In the genomic region with DNA sequence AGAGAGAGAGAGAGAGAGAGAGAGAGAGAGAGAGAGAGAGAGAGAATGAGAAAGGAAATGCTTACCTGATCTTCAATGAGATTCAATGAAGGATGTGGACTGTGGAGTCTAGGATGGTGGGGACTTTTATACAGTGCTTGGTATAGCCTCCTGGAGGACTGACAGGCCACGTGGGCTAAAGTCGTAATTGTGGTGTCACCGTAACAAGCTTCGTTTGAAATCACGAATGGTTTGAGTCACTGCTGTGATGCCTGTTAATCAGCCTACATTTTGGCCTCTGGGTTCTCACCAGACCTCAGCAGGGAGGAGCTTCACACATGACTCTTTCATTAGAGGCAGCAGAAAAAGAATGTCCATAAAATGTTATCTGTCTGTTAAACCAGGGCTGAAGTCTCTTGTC, we compare ENCODE assay signal across 22 mouse cellular contexts. TPM values are rescaled to one million over a fixed set of nuclear protein-coding genes. Genes with fewer than 3 reads are reported as not detected.
"Had no signal": no experiment of that assay in that cellular context is flagged by ENCODE, and none has a peak within 500 bp of the region (broad histone marks: within the 10 kb centered on the region; RNA-seq: fewer than 3 reads in every experiment).

Prr9 (minus strand) TSS at position 101 of the 400 bp plus-strand sequence.

- H3K4me3 ChIP-seq: neural tube, embryonic 13.5 days; neural tube, embryonic 15.5 days; stomach, embryonic 15.5 days had no signal

- DNase-seq: retina, postnatal 1 day; right cerebral cortex, adult 18-20 months; right cerebral cortex, postnatal 14 days; right cerebral cortex, postnatal 25 days; right cerebral cortex, postnatal 4 days; spleen, adult 18-20 months; thymus, adult 18-20 months; thymus, adult 2 months; thymus, postnatal 14 days; thymus, postnatal 25 days; thymus, postnatal 36 days; thymus, postnatal 4 days had no signal

- H3K9ac ChIP-seq: neural tube, embryonic 13.5 days; neural tube, embryonic 15.5 days; stomach, embryonic 15.5 days had no signal

- H3K36me3 ChIP-seq: neural tube, embryonic 13.5 days; neural tube, embryonic 15.5 days; stomach, embryonic 15.5 days had no signal

- H3K4me2 ChIP-seq: neural tube, embryonic 13.5 days; neural tube, embryonic 15.5 days; stomach, embryonic 15.5 days had no signal

- H3K9me3 ChIP-seq: neural tube, embryonic 13.5 days; neural tube, embryonic 15.5 days; stomach, embryonic 15.5 days had no signal

- H3K27ac ChIP-seq: neural tube, embryonic 13.5 days; neural tube, embryonic 15.5 days; stomach, embryonic 15.5 days; stomach, postnatal 0 days had no signal

- H3K4me1 ChIP-seq: neural tube, embryonic 13.5 days; neural tube, embryonic 15.5 days; stomach, embryonic 15.5 days had no signal

- H3K27me3 ChIP-seq: neural tube, embryonic 13.5 days; neural tube, embryonic 15.5 days; stomach, embryonic 15.5 days had no signal

RNA-seq across cellular contexts. Expression of gene Prr9, which starts in this region (rescaled TPM):
- total RNA-seq: neutrophil, adult 5-6 weeks had no signal
- polyA plus RNA-seq: neural tube, embryonic 13.5 days; neural tube, embryonic 14.5 days; neural tube, embryonic 15.5 days; spleen, adult 2 months; stomach, embryonic 14.5 days; stomach, embryonic 15.5 days; stomach, embryonic 16.5 days; thymus, adult 2 months; urinary bladder, adult 2 months had no signal
